Mouse (Mus musculus) heart, postnatal 0 days (tissue): Measurements from ENCODE around the gene Mmp9.

Source experiments
- CTCF ChIP-seq: IDR thresholded peaks from 2 replicates; pipeline ENCODE4 v1.5.1; 2016; ENCODE audit warnings: antibody characterized with exemption, control low read depth, low read depth
- EP300 ChIP-seq: IDR thresholded peaks from 2 replicates; pipeline ENCODE4 v1.6.1; 2016; ENCODE audit warnings: antibody characterized with exemption, low read depth

- TF ChIP-seq EP300 (no peak), CTCF (no peak)
These were observed 56.5 kb downstream of the Mmp9 start for GRCm38 (mm10) chr2:164996848-164997720.
